Mouse (Mus musculus) E14TG2a.4 (cell line): ENCODE results near the gene Mtmr3.

Experiments used
- CTCF ChIP-seq: conservative IDR thresholded peaks from 2 replicates; pipeline ENCODE4 v1.5.1; 2014; ENCODE audit warnings: low read length
- POU5F1 ChIP-seq: IDR thresholded peaks from 2 replicates; pipeline ENCODE4 v1.6.1; 2014; ENCODE audit warnings: low read length, borderline replicate concordance

GRCm38 (mm10) chr11:4522142-4522664 lies 72.5 kb downstream of the Mtmr3 start:
- TF ChIP-seq CTCF (no peak), POU5F1 (no peak)
